Mouse (Mus musculus) bone marrow macrophage, adult 2 months (primary cell): Measurements from ENCODE around the gene Fam120b. TPM values are rescaled to one million over a fixed set of nuclear protein-coding genes. Genes with fewer than 3 reads are reported as not detected.

ENCODE experiments used
- H3K27ac ChIP-seq: 2 replicates; pipeline ENCODE4 v1.5.1; 2012; ENCODE audit warnings: low read depth, low read length; ENCODE audit not compliant: insufficient read depth
- H3K4me1 ChIP-seq: 2 replicates; pipeline ENCODE4 v1.6.1; 2012; ENCODE audit warnings: low read length; ENCODE audit not compliant: control insufficient read depth, insufficient read depth
- H3K4me3 ChIP-seq: 2 replicates; pipeline ENCODE4 v1.5.1; 2012; ENCODE audit warnings: mild to moderate bottlenecking, low read length, moderate library complexity; ENCODE audit not compliant: insufficient read depth
- CTCF ChIP-seq: IDR thresholded peaks from 2 replicates; pipeline ENCODE4 v1.5.1; 2012; ENCODE audit warnings: low read depth, mild to moderate bottlenecking, low read length, moderate library complexity
- POLR2A ChIP-seq: IDR thresholded peaks from 2 replicates; pipeline ENCODE4 v1.6.1; 2012; ENCODE audit warnings: mild to moderate bottlenecking, low read depth, low read length, borderline replicate concordance
- polyA plus RNA-seq: library from polyadenylated mRNA; stranded (reverse); fragments of >200 nt; gene quantifications from 2 replicates; pipeline ENCODE4 v1.2.4, GENCODE M21; 2012; ENCODE audit not compliant: missing spikeins, insufficient read depth, insufficient read length

The Fam120b gene
- 21.8 and 22.7 TPM in 2 replicates for polyA plus RNA-seq

GRCm38 (mm10) chr17:15395997-15396675 is at the start of gene Fam120b:
Gene Fam120b (plus strand): TSS chr17:15396202.
- Histone ChIP-seq H3K27ac (peak within 1 kb of the TSS; percentile 71), H3K4me3 (peak within 1 kb of the TSS; percentile 83), H3K4me1 (peaks cover 6% of the 10 kb centered on the region; the same call in 1 of the 2 replicates)
- TF ChIP-seq CTCF (no peak), POLR2A (no peak)

GRCm38 (mm10) chr17:15350152-15350551 is 45.9 kb upstream of the Fam120b start:
- TF ChIP-seq POLR2A (no peak), CTCF (no peak)
- H3K27ac ChIP-seq: no peak overlapping the region
- peaks cover 3% of the 10 kb centered on the region; the same call in 1 of the 2 replicates for H3K4me1 ChIP-seq
- H3K4me3 ChIP-seq: no peak overlapping the region

GRCm38 (mm10) chr17:15352869-15353610 is 43.0 kb upstream of the Fam120b start:
- Histone ChIP-seq H3K4me3 (no peak overlapping the region), H3K4me1 (peaks cover 3% of the 10 kb centered on the region; the same call in 1 of the 2 replicates), H3K27ac (0 out of 2 replicates have a peak overlapping the region, but pooled peaks have one; percentile 19)
- TF ChIP-seq POLR2A: no peak
- TF ChIP-seq CTCF: no peak

GRCm38 (mm10) chr17:15354006-15354405 is 42.0 kb upstream of the Fam120b start:
- Histone ChIP-seq H3K27ac (no peak overlapping the region), H3K4me1 (peaks cover 3% of the 10 kb centered on the region; the same call in 1 of the 2 replicates), H3K4me3 (no peak overlapping the region)
- TF ChIP-seq CTCF (no peak), POLR2A (no peak)

GRCm38 (mm10) chr17:15355072-15355471 is 40.9 kb upstream of the Fam120b start:
- Histone ChIP-seq H3K4me3 (no peak overlapping the region), H3K4me1 (peaks cover 3% of the 10 kb centered on the region; the same call in 1 of the 2 replicates), H3K27ac (no peak overlapping the region)
- TF ChIP-seq CTCF (no peak), POLR2A (no peak)

- no peak for TF ChIP-seq CTCF
- no peak for TF ChIP-seq POLR2A
- peaks cover 3% of the 10 kb centered on the region; the same call in 1 of the 2 replicates for H3K4me1 ChIP-seq
- no peak overlapping the region for H3K27ac ChIP-seq
- H3K4me3 ChIP-seq: no peak overlapping the region
Measured at GRCm38 (mm10) chr17:15356526-15356925, 39.5 kb upstream of the Fam120b start.

- H3K4me1 ChIP-seq: peaks cover 3% of the 10 kb centered on the region; the same call in 1 of the 2 replicates
- TF ChIP-seq CTCF: no peak
- TF ChIP-seq POLR2A: no peak
- no peak overlapping the region for H3K27ac ChIP-seq
- H3K4me3 ChIP-seq: no peak overlapping the region
Measured at GRCm38 (mm10) chr17:15357071-15357470, 38.9 kb upstream of the Fam120b start.

- H3K4me3 ChIP-seq: no peak overlapping the region
- H3K4me1 ChIP-seq: 0 out of 2 replicates have a peak, but pooled peaks cover 4% of the 10 kb centered on the region
- H3K27ac ChIP-seq: no peak overlapping the region
- TF ChIP-seq CTCF: no peak
- TF ChIP-seq POLR2A: no peak
Measured at GRCm38 (mm10) chr17:15363656-15364055, 32.3 kb upstream of the Fam120b start.

GRCm38 (mm10) chr17:15365650-15366049 is 30.4 kb upstream of the Fam120b start:
- Histone ChIP-seq H3K27ac (no peak overlapping the region), H3K4me3 (no peak overlapping the region), H3K4me1 (0 out of 2 replicates have a peak, but pooled peaks cover 4% of the 10 kb centered on the region)
- no peak for TF ChIP-seq CTCF
- no peak for TF ChIP-seq POLR2A
